Mouse (Mus musculus): ENCODE data around the gene T2.

GRCm38 (mm10) chr17:8368570-8368969, 12.8 kb downstream of the T2 start:
- TF ChIP-seq CTCF (IDR thresholded peaks at IDR 0.05; ENCODE audit: low read depth, low read length) (no peak), POLR2A (IDR thresholded peaks at IDR 0.05; ENCODE audit: insufficient read depth, low read length) (no peak), EP300 (IDR thresholded peaks at IDR 0.05; ENCODE audit: insufficient read depth, low read depth, low read length) (no peak)

Data from ES-Bruce4 (cell line).